Mouse (Mus musculus) heart, adult 2 months (tissue): ENCODE results near the gene Btc. TPM values are rescaled to one million over a fixed set of nuclear protein-coding genes. Genes with fewer than 3 reads are reported as not detected.

Experiments
- DNase-seq, 2 experiments: peaks; one replicate each; pipeline ENCODE4 v3.0.0; 2021
- H3K27ac ChIP-seq: fragments of 200-600 bp; 2 replicates; pipeline ENCODE4 v1.8.1; 2022
- H3K27me3 ChIP-seq: fragments of 200-500 bp; 2 replicates; pipeline ENCODE4 v1.6.1; 2012; ENCODE audit warnings: mild to moderate bottlenecking, low read length, inconsistent platforms, mixed read lengths; ENCODE audit not compliant: control insufficient read depth, insufficient read depth
- H3K36me3 ChIP-seq: fragments of 200-500 bp; 2 replicates; pipeline ENCODE4 v1.6.1; 2012; ENCODE audit warnings: low read length, inconsistent platforms; ENCODE audit not compliant: control insufficient read depth, insufficient read depth
- H3K4me1 ChIP-seq: fragments of 200-500 bp; 2 replicates; pipeline ENCODE4 v1.6.1; 2011; ENCODE audit warnings: low read length; ENCODE audit not compliant: control insufficient read depth, insufficient read depth
- H3K4me3 ChIP-seq: fragments of 200-600 bp; 2 replicates; pipeline ENCODE4 v1.8.1; 2022
- H3K79me2 ChIP-seq: fragments of 200-500 bp; replicated peaks from 2 replicates; pipeline ENCODE4 v1.6.1; 2012; ENCODE audit warnings: mild to moderate bottlenecking, inconsistent platforms, low read length, moderate library complexity, mixed read lengths; ENCODE audit not compliant: control insufficient read depth, insufficient read depth
- H3K9ac ChIP-seq: fragments of 200-500 bp; 2 replicates; pipeline ENCODE4 v1.6.1; 2012; ENCODE audit warnings: low read depth, mild to moderate bottlenecking, control low read depth, inconsistent platforms, low read length, mixed read lengths
- CTCF ChIP-seq: fragments of 200-600 bp; IDR thresholded peaks from 2 replicates; pipeline ENCODE4 v1.8.1; 2022; ENCODE audit warnings: antibody characterized with exemption, mild to moderate bottlenecking, moderate library complexity
- EP300 ChIP-seq: fragments of 200-500 bp; IDR thresholded peaks from 2 replicates; pipeline ENCODE4 v1.6.1; 2011; ENCODE audit warnings: low read depth, low read length, control low read depth; ENCODE audit not compliant: insufficient read depth
- POLR2A ChIP-seq: fragments of 200-500 bp; IDR thresholded peaks from 2 replicates; pipeline ENCODE4 v1.6.1; 2011; ENCODE audit warnings: mild to moderate bottlenecking, low read depth, low read length, control low read depth; ENCODE audit not compliant: insufficient read depth
- WGBS: fragments of 180-500 bp; shearing (Covaris S2); methylation state at CpG from one replicate; pipeline ENCODE4 v1.1.7; 2018; 5-methylcytosine and 5-hydroxymethylcytosine counted together
- intact Hi-C: fragments of 180-260 bp; cut with DNase I; formaldehyde crosslinking; loops from one replicate; pipeline ENCODE4 v1.15.1; 2025
- polyA plus RNA-seq: library from polyadenylated mRNA; depleted of rRNA; stranded (reverse); fragments of >200 nt; gene quantifications from 2 replicates; pipeline ENCODE4 v1.2.3, GENCODE M21; 2012
- total RNA-seq, 2 experiments: library from RNA; stranded (reverse); gene quantifications; 2 replicates each; pipeline ENCODE4 v1.2.3; 2021

Gene Btc
- total and polyA plus RNA-seq, 3 experiments: 0.35 to 1.6 (median 1.5) TPM

DNA sequence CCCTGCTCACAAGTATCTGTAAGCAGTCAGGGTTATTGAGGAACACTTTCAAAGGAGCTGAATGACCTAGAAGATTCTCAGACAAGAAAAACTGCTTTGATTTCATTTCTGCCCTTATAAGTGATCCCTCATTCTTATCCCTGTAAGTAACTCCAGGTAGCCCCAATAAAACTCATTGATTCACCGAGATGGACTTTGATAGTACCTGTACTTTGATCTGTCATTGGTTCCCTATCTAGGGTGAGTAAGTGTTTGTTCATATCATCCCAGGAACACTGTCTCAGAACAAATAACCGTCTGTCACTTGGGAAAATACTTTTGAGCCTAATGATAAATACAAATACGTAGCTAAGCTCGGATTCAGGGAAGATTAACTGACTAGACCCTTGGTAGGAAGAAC is 68.6 kb downstream of the Btc start:
- 72% methylated on average over 4 of the region's 4 CpGs for WGBS
- H3K4me1 ChIP-seq: no peaks in the 10 kb centered on the region
- intact Hi-C loops: no loop called here

DNA sequence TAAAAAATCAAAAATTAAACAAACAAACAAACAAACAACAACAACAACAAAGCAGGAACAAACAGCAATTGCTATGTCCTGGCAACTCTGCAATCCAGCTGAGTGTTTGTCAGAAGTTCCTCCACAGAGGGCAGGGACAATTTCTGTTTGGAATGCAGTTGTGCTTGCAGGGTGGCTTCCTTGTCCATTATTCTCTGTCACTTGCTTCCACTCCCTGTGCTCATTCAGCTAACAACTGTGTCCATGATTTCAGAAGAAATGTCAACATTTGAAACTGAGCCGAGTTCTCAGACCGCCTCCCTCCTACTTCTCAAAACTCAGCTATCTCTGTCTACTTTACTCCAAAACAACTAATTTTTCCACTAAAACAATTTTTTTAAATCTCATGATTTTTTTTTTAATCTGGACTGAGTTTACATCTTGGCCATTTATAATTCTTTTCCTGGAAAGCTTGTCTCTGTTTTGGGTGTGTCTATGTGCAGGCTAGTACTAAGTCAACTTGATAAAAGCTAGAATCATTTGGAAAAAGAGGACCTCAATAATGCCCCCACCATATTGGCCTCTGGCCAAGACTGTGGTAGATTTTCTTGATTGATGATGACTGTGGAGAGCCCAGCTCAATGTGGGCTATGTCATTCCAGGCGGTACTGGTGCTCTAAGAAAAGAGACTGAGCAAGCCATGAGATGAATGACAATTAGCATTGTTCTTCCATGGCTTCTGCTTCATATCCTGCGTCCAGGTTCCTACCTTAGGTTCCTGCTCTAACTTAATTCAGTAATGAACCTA is 70.5 kb downstream of the Btc start:
- no peaks in the 10 kb centered on the region for H3K27me3 ChIP-seq
- WGBS: 68% methylated on average over 4 of the region's 4 CpGs
- H3K79me2 ChIP-seq: no peaks in the 10 kb centered on the region
- H3K27ac ChIP-seq: no peak overlapping the region
- DNase-seq: no peak
- no peak for TF ChIP-seq EP300
- TF ChIP-seq CTCF: no peak
- H3K36me3 ChIP-seq: no peaks in the 10 kb centered on the region
- intact Hi-C loops: no loop called here
- no peak overlapping the region for H3K4me3 ChIP-seq
- H3K9ac ChIP-seq: no peak overlapping the region
- no peaks in the 10 kb centered on the region for H3K4me1 ChIP-seq

More for the DNA sequence above, 68.6 kb downstream of the Btc start:
- TF ChIP-seq EP300 (no peak), CTCF (no peak), POLR2A (no peak)
- Histone ChIP-seq H3K36me3 (no peaks in the 10 kb centered on the region), H3K79me2 (no peaks in the 10 kb centered on the region), H3K27me3 (no peaks in the 10 kb centered on the region), H3K4me3 (no peak overlapping the region), H3K27ac (no peak overlapping the region), H3K9ac (no peak overlapping the region)
- no peak for DNase-seq

DNA sequence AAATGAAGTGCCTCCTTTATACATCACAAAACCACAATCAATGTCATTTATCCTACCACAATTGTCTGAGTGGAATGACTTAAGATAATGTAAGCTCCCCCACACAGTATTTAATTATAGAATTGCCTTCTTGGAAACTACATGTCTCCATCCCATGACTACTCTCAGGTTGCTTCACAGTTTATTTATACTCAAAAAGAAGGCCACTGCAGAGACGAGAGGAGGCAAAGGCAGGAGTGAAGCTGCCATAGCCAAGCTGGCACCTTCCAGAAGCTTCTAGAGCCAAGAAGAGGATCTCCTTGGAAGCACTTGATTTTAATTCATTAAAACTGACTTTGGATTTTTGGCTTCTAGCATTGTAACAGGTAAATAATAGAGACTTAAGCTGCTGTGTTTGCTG is 81.0 kb downstream of the Btc start:
- Histone ChIP-seq H3K79me2 (no peaks in the 10 kb centered on the region), H3K27me3 (no peaks in the 10 kb centered on the region), H3K27ac (no peak overlapping the region), H3K4me3 (no peak overlapping the region), H3K36me3 (no peaks in the 10 kb centered on the region), H3K9ac (no peak overlapping the region), H3K4me1 (no peaks in the 10 kb centered on the region)
- DNase-seq: no peak
- intact Hi-C loops: no loop called here
- WGBS: 48% methylated on average over 1 of the region's 1 CpGs
- TF ChIP-seq CTCF (no peak), EP300 (no peak), POLR2A (no peak)

DNA sequence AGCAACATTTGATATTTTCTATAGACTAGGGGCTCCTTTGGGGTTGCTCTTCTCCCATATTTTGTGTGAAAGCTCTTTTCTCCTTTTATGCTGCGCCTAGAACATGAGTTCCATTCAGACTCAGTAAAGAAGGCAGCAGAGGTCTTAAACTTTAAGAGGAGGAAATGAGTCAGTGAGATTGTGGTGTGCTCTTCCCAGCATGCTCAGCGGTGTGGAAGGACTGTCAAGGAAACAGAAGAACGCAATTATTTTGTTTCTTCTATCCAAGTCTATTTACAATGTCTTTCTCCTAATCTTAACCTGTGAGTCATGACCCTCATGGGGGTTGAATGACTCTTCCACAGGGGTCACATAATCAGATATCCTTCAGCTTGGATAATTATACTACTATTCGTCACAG is 82.4 kb downstream of the Btc start:
- no peaks in the 10 kb centered on the region for H3K4me1 ChIP-seq
- TF ChIP-seq POLR2A (no peak), EP300 (no peak), CTCF (no peak)
- no peak overlapping the region for H3K9ac ChIP-seq
- 44% methylated on average over 4 of the region's 4 CpGs for WGBS
- no peak overlapping the region for H3K27ac ChIP-seq
- no peaks in the 10 kb centered on the region for H3K79me2 ChIP-seq
- no peaks in the 10 kb centered on the region for H3K27me3 ChIP-seq
- intact Hi-C loops: no loop called here
- no peak for DNase-seq
- no peak overlapping the region for H3K4me3 ChIP-seq
- no peaks in the 10 kb centered on the region for H3K36me3 ChIP-seq

DNA sequence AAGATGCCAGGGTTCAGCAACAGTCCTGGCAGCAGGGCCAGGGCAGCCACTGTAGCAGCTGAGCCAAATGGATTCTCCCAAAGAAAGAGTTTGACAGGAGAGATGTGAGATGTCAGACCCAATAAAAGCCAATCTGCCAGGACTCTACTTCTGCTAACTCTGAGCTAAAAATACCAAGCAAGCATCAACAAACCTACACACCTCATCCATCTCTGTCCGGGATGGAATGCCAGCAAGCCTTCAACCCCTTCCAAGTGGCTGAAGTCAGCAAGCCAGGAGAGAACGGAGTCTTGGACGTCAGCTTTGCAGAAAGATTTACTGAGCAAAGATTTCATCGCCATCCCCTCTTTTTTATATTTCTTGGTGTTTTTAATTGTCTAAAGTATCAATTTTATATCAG is 88.8 kb downstream of the Btc start:
- no peak overlapping the region for H3K4me3 ChIP-seq
- no peaks in the 10 kb centered on the region for H3K36me3 ChIP-seq
- no peak overlapping the region for H3K9ac ChIP-seq
- WGBS: 59% methylated on average over 4 of the region's 4 CpGs
- H3K27ac ChIP-seq: no peak overlapping the region
- H3K27me3 ChIP-seq: no peaks in the 10 kb centered on the region
- DNase-seq: no peak
- no peaks in the 10 kb centered on the region for H3K4me1 ChIP-seq
- no peaks in the 10 kb centered on the region for H3K79me2 ChIP-seq
- TF ChIP-seq EP300 (no peak), CTCF (no peak), POLR2A (no peak)
- intact Hi-C loops: no loop called here

DNA sequence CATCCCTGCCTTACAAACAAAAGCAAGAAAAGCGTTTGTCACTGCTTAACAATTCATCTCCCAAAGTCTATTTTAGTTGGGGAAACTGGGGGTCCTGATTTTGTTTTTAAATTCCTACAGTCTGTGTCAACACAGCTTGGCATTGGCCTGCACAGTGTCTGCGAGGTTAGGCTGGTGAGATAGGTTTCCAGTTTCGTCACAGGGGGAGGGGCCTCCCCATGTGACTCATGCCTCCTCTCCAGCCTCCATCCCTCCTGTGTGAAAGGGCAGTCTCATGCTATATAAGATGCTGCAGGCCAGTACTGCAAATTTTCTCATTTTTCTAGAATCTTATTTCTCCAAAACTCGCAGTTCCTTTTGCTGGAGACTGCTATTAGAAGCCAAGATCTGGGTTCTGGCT is 91.0 kb downstream of the Btc start:
- H3K9ac ChIP-seq: no peak overlapping the region
- DNase-seq: no peak
- H3K27me3 ChIP-seq: no peaks in the 10 kb centered on the region
- no peaks in the 10 kb centered on the region for H3K36me3 ChIP-seq
- no peaks in the 10 kb centered on the region for H3K4me1 ChIP-seq
- 33% methylated on average over 4 of the region's 4 CpGs for WGBS
- TF ChIP-seq EP300 (no peak), POLR2A (no peak), CTCF (no peak)
- no peak overlapping the region for H3K4me3 ChIP-seq
- intact Hi-C loops: no loop called here
- H3K27ac ChIP-seq: no peak overlapping the region
- no peaks in the 10 kb centered on the region for H3K79me2 ChIP-seq
